Mouse (Mus musculus): Measurements from ENCODE around the gene Fibcd1.
A peak's percentile ranks its signal among the peaks of the same experiment; 100 is the strongest.

Fibcd1 gene

GRCm38 (mm10) chr2:31811086-31811958 is 34.5 kb downstream of the Fibcd1 start:
- DNase-seq (ENCODE audit: low spot score), result no peak

GRCm38 (mm10) chr2:31810444-31810843 is 35.4 kb downstream of the Fibcd1 start, which contains the start of gene Qrfp:
TSS of gene Qrfp (minus strand) at chr2:31810580.
- DNase-seq (ENCODE audit: low spot score), result no peak

- DNase-seq (ENCODE audit: low spot score), result no peak
Observed at GRCm38 (mm10) chr2:31809358-31809740, 36.5 kb downstream of the Fibcd1 start.

- no peak for DNase-seq (ENCODE audit: low spot score)
Observed at GRCm38 (mm10) chr2:31808410-31809357, 37.1 kb downstream of the Fibcd1 start.

GRCm38 (mm10) chr2:31806639-31807382 is 39.0 kb downstream of the Fibcd1 start:
- DNase-seq (ENCODE audit: low spot score), result no peak

- no peak for DNase-seq (ENCODE audit: low spot score)
Observed at GRCm38 (mm10) chr2:31803480-31803879, 42.3 kb downstream of the Fibcd1 start.

- DNase-seq (ENCODE audit: low spot score), result no peak
Observed at GRCm38 (mm10) chr2:31802811-31803210, 43.0 kb downstream of the Fibcd1 start.

- DNase-seq (ENCODE audit: low spot score), result no peak
Observed at GRCm38 (mm10) chr2:31801416-31801815, 44.4 kb downstream of the Fibcd1 start.

- no peak for DNase-seq (ENCODE audit: low spot score)
Observed at GRCm38 (mm10) chr2:31796943-31797342, 48.9 kb downstream of the Fibcd1 start.

GRCm38 (mm10) chr2:31792611-31793010 is 53.2 kb downstream of the Fibcd1 start:
- no peak for DNase-seq (ENCODE audit: low spot score)

GRCm38 (mm10) chr2:31791260-31791659 is 54.5 kb downstream of the Fibcd1 start:
- no peak for DNase-seq (ENCODE audit: low spot score)

- no peak for DNase-seq (ENCODE audit: low spot score)
Observed at GRCm38 (mm10) chr2:31790728-31791251, 55.0 kb downstream of the Fibcd1 start.

- DNase-seq (ENCODE audit: low spot score), result no peak
Observed at GRCm38 (mm10) chr2:31789215-31789614, 56.6 kb downstream of the Fibcd1 start.

GRCm38 (mm10) chr2:31788227-31788626 is 57.6 kb downstream of the Fibcd1 start:
- DNase-seq (ENCODE audit: low spot score), result no peak

GRCm38 (mm10) chr2:31787029-31787428 is 58.8 kb downstream of the Fibcd1 start:
- peak; percentile 47 for DNase-seq (ENCODE audit: low spot score)

- peak; percentile 45 for DNase-seq (ENCODE audit: low spot score)
Observed at GRCm38 (mm10) chr2:31785074-31785473, 60.7 kb downstream of the Fibcd1 start.

GRCm38 (mm10) chr2:31782958-31783602 is 62.7 kb downstream of the Fibcd1 start:
- DNase-seq (ENCODE audit: low spot score), result no peak

- no peak for DNase-seq (ENCODE audit: low spot score)
Observed at GRCm38 (mm10) chr2:31779258-31779657, 66.5 kb downstream of the Fibcd1 start.

- no peak for DNase-seq (ENCODE audit: low spot score)
Observed at GRCm38 (mm10) chr2:31776479-31776878, 69.3 kb downstream of the Fibcd1 start.

GRCm38 (mm10) chr2:31770781-31771441 is 74.9 kb downstream of the Fibcd1 start:
- DNase-seq (ENCODE audit: low spot score), result no peak
